Mouse (Mus musculus) stomach, postnatal 0 days (tissue): Measurements from ENCODE around the gene Bax. TPM values are rescaled to one million over a fixed set of nuclear protein-coding genes. Genes with fewer than 3 reads are reported as not detected.

Source experiments
- ATAC-seq: fragments of 200-750 bp; cut with Nextera tagmentation; 2 replicates; pipeline ENCODE4 v1.8.0; 2017; ENCODE audit not compliant: low FRiP score, low TSS enrichment
- DNase-seq: peaks from one replicate; pipeline ENCODE4 v3.0.0-alpha.2; 2016; ENCODE audit warnings: low spot score
- H3K27ac ChIP-seq: fragments of 300-500 bp; sonication (generic); replicated peaks from 2 replicates; pipeline ENCODE4 v1.5.1; 2014; ENCODE audit warnings: mild to moderate bottlenecking, control low read depth
- H3K27me3 ChIP-seq: fragments of 300-500 bp; sonication (generic); 2 replicates; pipeline ENCODE4 v1.6.1; 2014; ENCODE audit warnings: low read length; ENCODE audit not compliant: control insufficient read depth, insufficient read depth
- H3K36me3 ChIP-seq: fragments of 300-500 bp; sonication (generic); 2 replicates; pipeline ENCODE4 v1.6.1; 2014; ENCODE audit warnings: low read length, mixed read lengths; ENCODE audit not compliant: control insufficient read depth, insufficient read depth
- H3K4me1 ChIP-seq: fragments of 300-500 bp; sonication (generic); replicated peaks from 2 replicates; pipeline ENCODE4 v1.6.1; 2014; ENCODE audit warnings: antibody characterized with exemption; ENCODE audit not compliant: control insufficient read depth, insufficient read depth
- H3K4me2 ChIP-seq: fragments of 300-500 bp; sonication (generic); replicated peaks from 2 replicates; pipeline ENCODE4 v1.6.1; 2014; ENCODE audit warnings: low read depth, mild to moderate bottlenecking, control low read depth, moderate library complexity
- H3K4me3 ChIP-seq: fragments of 300-500 bp; sonication (generic); 2 replicates; pipeline ENCODE4 v1.5.1; 2014; ENCODE audit warnings: low read depth, low read length, control low read depth
- H3K9ac ChIP-seq: fragments of 300-500 bp; sonication (generic); 2 replicates; pipeline ENCODE4 v1.6.1; 2014; ENCODE audit warnings: mild to moderate bottlenecking, low read length, control low read depth, mixed read lengths
- H3K9me3 ChIP-seq: fragments of 300-500 bp; sonication (generic); 2 replicates; pipeline ENCODE4 v1.6.1; 2016; ENCODE audit warnings: low read length; ENCODE audit not compliant: control insufficient read depth
- CTCF ChIP-seq: IDR thresholded peaks from 2 replicates; pipeline ENCODE4 v1.5.1; 2016; ENCODE audit warnings: antibody characterized with exemption, low read depth, mild to moderate bottlenecking, moderate library complexity
- EP300 ChIP-seq: optimal IDR thresholded peaks from 2 replicates; pipeline ENCODE3; 2016; ENCODE audit warnings: antibody characterized with exemption
- WGBS: fragments of 180-500 bp; shearing (Covaris S2); extraction: QIAGEN DNeasy Blood & Tissue Kit; methylation state at CpG from one replicate; pipeline ENCODE4 v1.1.7; 2014; 5-methylcytosine and 5-hydroxymethylcytosine counted together
- microRNA-seq: library from miRNA; unstranded; fragments of <30 nt; microRNA quantifications from one replicate; pipeline ENCODE4, GENCODE M21; 2016
- polyA plus RNA-seq: library from polyadenylated mRNA; unstranded; fragments of >200 nt; fragmentation: Nextera tagmentation; extraction: Ambion mirVana; gene quantifications from 2 replicates; pipeline ENCODE4 v1.2.1, GENCODE M21; 2015

The Bax gene
- polyA plus RNA-seq, 1 experiment from 2014 or later, result 119 TPM

- Histone ChIP-seq H3K27me3 (no peaks in the 10 kb centered on the region), H3K9ac (peak overlapping the region; percentile 54), H3K4me1 (no peaks in the 10 kb centered on the region), H3K4me2 (peak overlapping the region; percentile 95), H3K4me3 (peak overlapping the region; percentile 54), H3K27ac (peak overlapping the region; percentile 30), H3K36me3 (no peaks in the 10 kb centered on the region), H3K9me3 (no peaks in the 10 kb centered on the region)
- DNase-seq, result peak; percentile 43
- no peak for TF ChIP-seq EP300
- TF ChIP-seq CTCF, result no peak
- 3% methylated on average over 25 of the region's 27 CpGs for WGBS
- ATAC-seq, result peak; percentile 36; the same call in 1 of the 2 replicates
Observed at GRCm38 (mm10) chr7:45413864-45414739, 52.6 kb downstream of the Bax start.

DNA sequence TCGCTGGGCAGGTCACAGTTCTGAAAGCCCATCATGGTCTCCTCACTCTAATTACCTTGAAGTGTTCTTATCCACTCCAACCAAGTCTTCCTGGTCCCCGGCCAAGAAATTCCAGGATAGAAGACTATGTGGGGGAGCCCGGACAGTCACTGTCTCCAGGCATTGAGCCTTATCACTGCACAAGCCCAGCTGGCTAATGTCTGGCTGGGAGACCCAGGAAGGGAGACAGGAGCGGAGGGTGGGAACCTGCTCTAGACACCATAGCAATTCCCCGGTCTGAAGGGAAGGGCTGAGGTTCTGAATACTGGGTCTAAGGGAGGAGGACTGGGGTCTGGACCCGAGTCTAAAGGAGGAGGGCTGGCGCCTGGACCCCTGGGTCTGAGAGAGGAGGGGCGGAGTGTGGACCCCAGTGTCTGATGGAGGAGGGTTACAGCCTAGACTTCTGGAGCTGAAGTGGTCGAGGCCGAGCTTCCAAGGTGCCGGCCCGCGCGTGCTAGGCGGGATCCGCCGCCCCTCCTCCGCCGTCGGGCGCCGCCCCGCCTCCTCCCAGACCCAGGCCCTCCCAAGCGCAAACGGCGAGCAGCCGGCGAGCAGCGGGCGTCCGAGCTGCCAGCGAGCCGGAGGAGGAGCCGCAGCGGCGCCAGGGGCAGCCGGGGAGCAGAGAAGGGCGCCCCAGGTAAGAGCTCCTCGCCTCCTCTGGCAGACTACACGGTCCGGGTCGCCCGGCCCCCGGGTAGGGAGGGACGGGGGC is 53.4 kb downstream of the Bax start, which contains the start of gene Ntf5:
Gene Ntf5, plus strand, starts transcription at position 583 of the 751 bp plus-strand sequence.
- ATAC-seq (peak; percentile 49), DNase-seq (peak; percentile 53)
- Histone ChIP-seq H3K36me3 (no peaks in the 10 kb centered on the region), H3K4me1 (no peaks in the 10 kb centered on the region), H3K27me3 (no peaks in the 10 kb centered on the region), H3K4me2 (peak within 1 kb of the TSS; percentile 95), H3K9ac (peak within 1 kb of the TSS; percentile 54), H3K27ac (peak within 1 kb of the TSS; percentile 30), H3K4me3 (peak within 1 kb of the TSS; percentile 54), H3K9me3 (no peaks in the 10 kb centered on the region)
- TF ChIP-seq CTCF, result no peak
- TF ChIP-seq EP300, result no peak
- 3% methylated on average over 29 of the region's 45 CpGs for WGBS

DNA sequence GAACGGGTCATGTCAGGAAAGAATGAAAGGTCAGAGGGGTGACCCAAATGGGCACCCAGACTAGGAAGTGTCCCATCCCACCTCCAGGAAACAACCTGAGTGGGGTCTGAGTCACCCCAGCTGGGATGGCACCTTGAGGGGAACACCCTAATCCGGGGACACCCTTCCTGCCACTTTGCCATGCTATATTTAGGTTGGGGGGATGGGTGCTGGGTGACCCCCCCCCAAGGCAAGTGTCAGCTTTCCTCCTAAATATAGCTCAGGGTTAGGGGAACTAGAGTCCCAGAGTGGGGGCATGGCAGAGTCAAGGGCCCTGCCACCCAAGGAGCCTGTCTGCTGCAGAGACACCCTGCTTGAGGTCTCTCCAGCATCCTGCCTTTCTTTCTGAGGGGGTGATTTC is 54.3 kb downstream of the Bax start:
- TF ChIP-seq CTCF (no peak), EP300 (no peak)
- WGBS, result 77% methylated on average over 2 of the region's 2 CpGs
- Histone ChIP-seq H3K9me3 (no peaks in the 10 kb centered on the region), H3K27ac (no peak overlapping the region), H3K36me3 (no peaks in the 10 kb centered on the region), H3K9ac (no peak overlapping the region), H3K4me1 (no peaks in the 10 kb centered on the region), H3K4me3 (no peak overlapping the region), H3K27me3 (no peaks in the 10 kb centered on the region), H3K4me2 (no peak overlapping the region)
- no peak for DNase-seq
- no peak for ATAC-seq

Small RNA genes lying within 50 kb of the gene (microRNA-seq; reads per million reads assigned to microRNA genes)
- gene Gm22133, result not detected

Other genes with a start within 250 kb of the Bax start
- gene Cd37, start 227.8 kb downstream of the Bax start, polyA plus RNA-seq, result 1.5 and 1.8 TPM in 2 replicates
- gene Slc6a16, start 225.8 kb downstream of the Bax start, polyA plus RNA-seq, result 0.07 and 0.18 TPM in 2 replicates
- gene Slc6a21, start 189.4 kb downstream of the Bax start, polyA plus RNA-seq, result not detected in 2 replicates
- 22.7 and 23.7 TPM in 2 replicates for gene Trpm4, start 133.1 kb downstream of the Bax start, polyA plus RNA-seq
- gene Hrc, start 131.6 kb downstream of the Bax start, polyA plus RNA-seq, result 0.80 and 0.85 TPM in 2 replicates
- gene Ppfia3, start 99.9 kb downstream of the Bax start, polyA plus RNA-seq, result 6.0 and 7.1 TPM in 2 replicates
- gene Lin7b, start 96.3 kb downstream of the Bax start, polyA plus RNA-seq, result 5.9 and 6.1 TPM in 2 replicates
- gene Snrnp70, start 71.2 kb downstream of the Bax start, polyA plus RNA-seq, result 73.7 and 78.8 TPM in 2 replicates
- 0.15 and 0.17 TPM in 2 replicates for gene Kcna7, start 61.2 kb downstream of the Bax start, polyA plus RNA-seq
- 1.5 and 1.8 TPM in 2 replicates for gene Ntf5, start 53.2 kb downstream of the Bax start, polyA plus RNA-seq
- not detected in 2 replicates for gene Lhb, start 46.1 kb downstream of the Bax start, polyA plus RNA-seq
- 10.1 and 10.6 TPM in 2 replicates for gene Gys1, start 32.1 kb downstream of the Bax start, polyA plus RNA-seq
- 46.2 and 46.7 TPM in 2 replicates for gene Ruvbl2, start 28.8 kb downstream of the Bax start, polyA plus RNA-seq
- 3,647 and 3,760 TPM in 2 replicates for gene Ftl1, start 7.0 kb downstream of the Bax start, polyA plus RNA-seq
- gene Tulp2, start 15.0 kb upstream of the Bax start, polyA plus RNA-seq, result 0.32 and 0.42 TPM in 2 replicates
- gene Gm45808, start 19.9 kb upstream of the Bax start, polyA plus RNA-seq, result not detected in 2 replicates
- gene Dhdh, start 21.9 kb upstream of the Bax start, polyA plus RNA-seq, result 1.1 and 1.3 TPM in 2 replicates
- 196 and 199 TPM in 2 replicates for gene Nucb1, start 43.5 kb upstream of the Bax start, polyA plus RNA-seq
- 21.6 and 26.6 TPM in 2 replicates for gene Ppp1r15a, start 59.4 kb upstream of the Bax start, polyA plus RNA-seq
- 7.9 and 8.0 TPM in 2 replicates for gene Plekha4, start 59.4 kb upstream of the Bax start, polyA plus RNA-seq
- 16.6 and 16.9 TPM in 2 replicates for gene Hsd17b14, start 88.0 kb upstream of the Bax start, polyA plus RNA-seq
- 101 and 108 TPM in 2 replicates for gene Bcat2, start 103.3 kb upstream of the Bax start, polyA plus RNA-seq
- gene Fgf21, start 148.6 kb upstream of the Bax start, polyA plus RNA-seq, result 0.69 and 0.90 TPM in 2 replicates
- gene Fut1, start 150.4 kb upstream of the Bax start, polyA plus RNA-seq, result 1.8 and 2.3 TPM in 2 replicates
- gene Izumo1, start 154.9 kb upstream of the Bax start, polyA plus RNA-seq, result 0.08 TPM in 2 replicates
- 5.4 and 6.3 TPM in 2 replicates for gene Rasip1, start 160.6 kb upstream of the Bax start, polyA plus RNA-seq
- gene Mamstr, start 173.1 kb upstream of the Bax start, polyA plus RNA-seq, result 4.6 and 5.5 TPM in 2 replicates
- 35.1 and 36.1 TPM in 2 replicates for gene Fut2, start 199.5 kb upstream of the Bax start, polyA plus RNA-seq
- 0.41 and 0.45 TPM in 2 replicates for gene Ntn5, start 217.1 kb upstream of the Bax start, polyA plus RNA-seq
- gene Sec1, start 227.5 kb upstream of the Bax start, polyA plus RNA-seq, result 0.53 and 0.56 TPM in 2 replicates
- 2.7 and 4.4 TPM in 2 replicates for gene Car11, start 232.9 kb upstream of the Bax start, polyA plus RNA-seq
- 8.8 and 12.6 TPM in 2 replicates for gene Dbp, start 238.2 kb upstream of the Bax start, polyA plus RNA-seq
- gene Rpl18, start 248.6 kb upstream of the Bax start, polyA plus RNA-seq, result 893 and 919 TPM in 2 replicates